Mouse (Mus musculus): Measurements from ENCODE around the gene A130010J15Rik. TPM values are rescaled to one million over a fixed set of nuclear protein-coding genes. Genes with fewer than 3 reads are reported as not detected.

Gene A130010J15Rik
- polyA plus RNA-seq, 1 experiment from 2014 or later: 11.2 TPM

DNA sequence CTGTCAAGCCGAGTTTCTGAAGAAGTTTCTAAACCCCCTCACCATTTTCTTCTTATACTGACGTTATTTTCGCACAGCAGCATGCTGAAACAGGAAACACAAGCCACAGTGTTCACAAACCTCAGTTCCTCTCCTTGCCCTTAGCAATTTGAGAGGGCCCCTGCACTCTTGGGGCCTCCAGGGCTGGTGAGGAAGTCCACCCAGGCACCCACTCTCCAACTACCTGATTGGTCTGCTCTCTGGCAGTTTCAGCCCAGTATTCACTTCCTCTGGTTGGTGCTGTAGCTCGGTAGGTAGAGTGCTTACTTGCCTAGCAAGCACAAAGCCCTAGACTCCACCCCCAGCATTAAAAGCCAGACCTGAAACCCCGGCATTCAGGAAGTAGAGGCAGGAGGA lies 33.5 kb downstream of the A130010J15Rik start, which contains the start of gene Traf3ip3:
TSS of gene Traf3ip3 (minus strand) at position 321 of the 396 bp plus-strand sequence.
- no peak for ATAC-seq (ENCODE audit: low read depth)
- Histone ChIP-seq H3K4me3 (ENCODE audit: low read depth, low read length) (no peak within 1 kb of the TSS), H3K4me2 (ENCODE audit: low read depth, low read length) (no peak within 1 kb of the TSS), H3K4me1 (ENCODE audit: control insufficient read depth, insufficient read depth, low read length) (no peaks in the 10 kb centered on the region), H3K9me3 (ENCODE audit: control insufficient read depth, low read length) (no peaks in the 10 kb centered on the region), H3K27me3 (ENCODE audit: control insufficient read depth, insufficient read depth, low read length) (no peaks in the 10 kb centered on the region), H3K9ac (replicated peaks; ENCODE audit: low read depth, low read length) (no peak within 1 kb of the TSS), H3K36me3 (ENCODE audit: control insufficient read depth, insufficient read depth, low read length) (no peaks in the 10 kb centered on the region), H3K27ac (ENCODE audit: low read depth, low read length) (no peak within 1 kb of the TSS)
- 62% methylated on average over 5 of the region's 5 CpGs for WGBS

DNA sequence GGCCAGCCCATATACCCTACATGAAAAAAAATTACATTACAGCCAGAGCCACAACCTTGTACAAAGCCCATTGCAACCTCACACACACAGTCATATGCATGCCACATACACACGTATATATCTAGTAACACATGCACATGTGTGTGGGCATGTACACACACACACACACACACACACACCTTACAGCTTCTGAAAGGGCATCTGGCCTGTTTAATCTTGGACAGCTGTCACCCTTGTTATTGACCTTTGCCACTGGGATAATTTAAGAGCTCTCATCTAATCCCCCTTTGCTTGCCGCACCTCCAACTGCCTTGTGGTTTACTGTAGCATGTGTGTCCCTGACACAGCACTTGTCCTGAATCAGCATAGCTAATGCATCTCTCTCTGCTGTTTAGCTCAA lies 36.0 kb downstream of the A130010J15Rik start:
- Histone ChIP-seq H3K4me2 (ENCODE audit: low read depth, low read length) (no peak overlapping the region), H3K36me3 (ENCODE audit: control insufficient read depth, insufficient read depth, low read length) (no peaks in the 10 kb centered on the region), H3K9me3 (ENCODE audit: control insufficient read depth, low read length) (no peaks in the 10 kb centered on the region), H3K9ac (replicated peaks; ENCODE audit: low read depth, low read length) (no peak overlapping the region), H3K27me3 (ENCODE audit: control insufficient read depth, insufficient read depth, low read length) (no peaks in the 10 kb centered on the region), H3K4me1 (ENCODE audit: control insufficient read depth, insufficient read depth, low read length) (no peaks in the 10 kb centered on the region), H3K4me3 (ENCODE audit: low read depth, low read length) (no peak overlapping the region), H3K27ac (ENCODE audit: low read depth, low read length) (no peak overlapping the region)
- no peak for ATAC-seq (ENCODE audit: low read depth)
- WGBS: 72% methylated on average over 2 of the region's 2 CpGs

DNA sequence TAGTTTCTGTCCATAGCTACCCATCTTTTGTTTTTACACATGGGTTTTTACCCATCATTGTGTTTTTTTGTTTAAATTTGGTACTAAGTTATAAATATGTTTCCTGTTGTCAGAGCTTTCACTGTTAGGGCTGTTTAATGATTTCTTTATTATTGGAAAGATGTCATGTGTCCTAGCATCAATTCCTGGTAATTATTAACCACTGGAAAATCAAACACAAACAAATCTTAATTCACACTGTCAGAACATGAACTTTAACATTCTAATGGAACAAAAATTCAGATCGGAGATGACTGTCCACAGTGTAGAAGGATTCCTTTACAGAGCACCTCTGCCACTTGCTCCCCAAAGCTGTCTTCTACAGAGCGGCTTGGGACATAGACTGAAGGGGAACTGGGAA lies 37.6 kb downstream of the A130010J15Rik start:
- ATAC-seq (ENCODE audit: low read depth): no peak

DNA sequence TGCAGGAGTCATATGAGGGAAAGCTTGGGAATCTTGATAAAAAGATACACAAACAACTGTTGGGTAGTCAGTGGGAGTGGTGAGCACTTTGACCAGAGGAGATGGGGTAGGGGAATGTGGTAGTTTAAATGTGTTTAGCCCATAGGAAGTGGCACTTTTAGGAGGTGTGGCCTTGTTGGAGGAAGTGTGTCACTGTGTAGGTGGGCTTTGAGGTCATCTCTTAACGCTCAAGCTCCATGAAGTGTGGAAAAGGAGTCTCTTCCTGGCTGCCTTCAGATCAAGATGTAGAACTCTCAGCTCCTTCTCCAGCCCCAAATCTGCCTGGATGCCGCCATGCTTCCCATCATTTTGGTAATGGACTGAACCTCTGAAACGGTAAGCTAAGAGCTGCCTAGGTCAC lies 39.7 kb downstream of the A130010J15Rik start, which contains the start of gene Lamb3:
TSS of gene Lamb3 (plus strand) at position 197 of the 400 bp plus-strand sequence.
- Histone ChIP-seq H3K9ac (replicated peaks; ENCODE audit: low read depth, low read length) (no peak within 1 kb of the TSS), H3K27ac (ENCODE audit: low read depth, low read length) (no peak within 1 kb of the TSS), H3K4me3 (ENCODE audit: low read depth, low read length) (no peak within 1 kb of the TSS), H3K4me2 (ENCODE audit: low read depth, low read length) (no peak within 1 kb of the TSS), H3K27me3 (ENCODE audit: control insufficient read depth, insufficient read depth, low read length) (no peaks in the 10 kb centered on the region), H3K9me3 (ENCODE audit: control insufficient read depth, low read length) (no peaks in the 10 kb centered on the region), H3K4me1 (ENCODE audit: control insufficient read depth, insufficient read depth, low read length) (no peaks in the 10 kb centered on the region), H3K36me3 (ENCODE audit: control insufficient read depth, insufficient read depth, low read length) (no peaks in the 10 kb centered on the region)
- ATAC-seq (ENCODE audit: low read depth): no peak
- WGBS: 97% methylated on average over 3 of the region's 3 CpGs

More for the DNA sequence above, 37.6 kb downstream of the A130010J15Rik start:
- H3K36me3 ChIP-seq (ENCODE audit: control insufficient read depth, insufficient read depth, low read length): no peaks in the 10 kb centered on the region
- no peak overlapping the region for H3K4me2 ChIP-seq (ENCODE audit: low read depth, low read length)
- WGBS: 96% methylated on average over 2 of the region's 2 CpGs
- H3K9ac ChIP-seq (replicated peaks; ENCODE audit: low read depth, low read length): no peak overlapping the region
- H3K4me3 ChIP-seq (ENCODE audit: low read depth, low read length): no peak overlapping the region
- H3K4me1 ChIP-seq (ENCODE audit: control insufficient read depth, insufficient read depth, low read length): no peaks in the 10 kb centered on the region
- H3K27me3 ChIP-seq (ENCODE audit: control insufficient read depth, insufficient read depth, low read length): no peaks in the 10 kb centered on the region
- no peaks in the 10 kb centered on the region for H3K9me3 ChIP-seq (ENCODE audit: control insufficient read depth, low read length)
- H3K27ac ChIP-seq (ENCODE audit: low read depth, low read length): no peak overlapping the region

DNA sequence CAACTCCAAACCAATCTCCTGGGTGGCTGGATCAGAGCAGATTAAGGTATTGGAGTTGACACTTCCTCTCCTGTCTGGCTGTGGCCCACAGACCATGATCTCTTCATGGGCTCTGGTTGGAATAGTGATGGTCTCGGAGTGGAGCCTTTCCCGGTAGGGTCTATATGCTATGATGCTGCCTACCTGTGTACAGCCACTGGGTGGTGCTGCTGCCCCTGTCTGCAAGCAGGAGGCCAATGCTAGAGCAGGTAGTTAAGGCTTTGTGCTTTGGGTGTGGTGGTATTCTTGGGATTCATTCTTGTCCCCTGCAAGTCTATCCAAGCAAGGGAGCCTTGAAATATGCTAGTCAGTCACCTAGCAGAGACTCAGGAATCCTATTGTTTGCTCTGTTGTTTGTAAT lies 40.3 kb downstream of the A130010J15Rik start:
- H3K4me3 ChIP-seq (ENCODE audit: low read depth, low read length): no peak overlapping the region
- H3K9me3 ChIP-seq (ENCODE audit: control insufficient read depth, low read length): no peaks in the 10 kb centered on the region
- no peak overlapping the region for H3K9ac ChIP-seq (replicated peaks; ENCODE audit: low read depth, low read length)
- no peak overlapping the region for H3K4me2 ChIP-seq (ENCODE audit: low read depth, low read length)
- no peak overlapping the region for H3K27ac ChIP-seq (ENCODE audit: low read depth, low read length)
- ATAC-seq (ENCODE audit: low read depth): no peak
- H3K27me3 ChIP-seq (ENCODE audit: control insufficient read depth, insufficient read depth, low read length): no peaks in the 10 kb centered on the region
- 47% methylated on average over 2 of the region's 2 CpGs for WGBS
- no peaks in the 10 kb centered on the region for H3K4me1 ChIP-seq (ENCODE audit: control insufficient read depth, insufficient read depth, low read length)
- no peaks in the 10 kb centered on the region for H3K36me3 ChIP-seq (ENCODE audit: control insufficient read depth, insufficient read depth, low read length)

DNA sequence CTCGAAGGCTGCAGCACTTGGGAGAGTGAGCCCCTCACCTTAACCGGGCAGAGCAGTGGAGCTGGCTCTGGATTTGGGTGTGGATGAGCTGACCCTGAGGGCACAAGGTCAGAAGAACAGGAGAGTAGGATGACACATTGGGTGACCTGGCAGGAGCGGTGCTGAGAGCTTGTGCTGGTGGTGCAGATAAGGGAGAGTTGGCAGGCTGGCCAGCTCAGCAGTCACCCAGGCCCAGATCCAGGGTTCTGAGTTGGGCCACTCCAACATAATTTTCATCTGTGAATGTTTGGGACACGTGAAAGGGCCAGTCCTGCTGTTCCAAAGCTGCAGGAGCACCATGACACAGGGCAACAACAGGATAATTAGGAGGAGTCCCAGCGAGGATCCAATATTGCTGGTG lies 43.5 kb downstream of the A130010J15Rik start:
- Histone ChIP-seq H3K27me3 (ENCODE audit: control insufficient read depth, insufficient read depth, low read length) (no peaks in the 10 kb centered on the region), H3K27ac (ENCODE audit: low read depth, low read length) (no peak overlapping the region), H3K36me3 (ENCODE audit: control insufficient read depth, insufficient read depth, low read length) (no peaks in the 10 kb centered on the region), H3K9me3 (ENCODE audit: control insufficient read depth, low read length) (no peaks in the 10 kb centered on the region), H3K4me2 (ENCODE audit: low read depth, low read length) (no peak overlapping the region), H3K4me3 (ENCODE audit: low read depth, low read length) (no peak overlapping the region), H3K9ac (replicated peaks; ENCODE audit: low read depth, low read length) (no peak overlapping the region), H3K4me1 (ENCODE audit: control insufficient read depth, insufficient read depth, low read length) (no peaks in the 10 kb centered on the region)
- WGBS: 79% methylated on average over 5 of the region's 5 CpGs
- ATAC-seq (ENCODE audit: low read depth): no peak

DNA sequence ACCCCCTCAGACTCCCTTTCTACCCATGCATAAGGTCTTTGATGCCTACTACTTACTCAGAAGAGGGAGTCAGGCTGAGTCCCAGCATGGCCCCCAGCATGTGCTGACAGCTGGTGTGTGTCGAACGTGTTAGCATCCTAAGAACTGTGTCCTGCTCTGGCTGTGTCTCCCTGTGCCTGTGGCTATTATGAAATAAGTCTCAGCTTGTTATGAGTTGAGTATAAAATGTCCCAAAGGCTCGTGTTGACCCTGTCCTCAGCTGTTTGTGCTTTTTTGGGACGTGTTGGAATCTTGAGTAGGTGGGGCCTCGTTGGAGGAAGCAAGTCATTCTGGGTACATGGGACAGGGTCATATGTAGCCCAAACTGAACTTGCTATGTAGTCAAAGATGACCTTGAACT lies 46.2 kb downstream of the A130010J15Rik start:
- WGBS: 82% methylated on average over 5 of the region's 5 CpGs
- Histone ChIP-seq H3K27ac (ENCODE audit: low read depth, low read length) (no peak overlapping the region), H3K4me3 (ENCODE audit: low read depth, low read length) (no peak overlapping the region), H3K27me3 (ENCODE audit: control insufficient read depth, insufficient read depth, low read length) (no peaks in the 10 kb centered on the region), H3K4me2 (ENCODE audit: low read depth, low read length) (no peak overlapping the region), H3K36me3 (ENCODE audit: control insufficient read depth, insufficient read depth, low read length) (no peaks in the 10 kb centered on the region), H3K9ac (replicated peaks; ENCODE audit: low read depth, low read length) (no peak overlapping the region), H3K9me3 (ENCODE audit: control insufficient read depth, low read length) (no peaks in the 10 kb centered on the region), H3K4me1 (ENCODE audit: control insufficient read depth, insufficient read depth, low read length) (no peaks in the 10 kb centered on the region)
- no peak for ATAC-seq (ENCODE audit: low read depth)

DNA sequence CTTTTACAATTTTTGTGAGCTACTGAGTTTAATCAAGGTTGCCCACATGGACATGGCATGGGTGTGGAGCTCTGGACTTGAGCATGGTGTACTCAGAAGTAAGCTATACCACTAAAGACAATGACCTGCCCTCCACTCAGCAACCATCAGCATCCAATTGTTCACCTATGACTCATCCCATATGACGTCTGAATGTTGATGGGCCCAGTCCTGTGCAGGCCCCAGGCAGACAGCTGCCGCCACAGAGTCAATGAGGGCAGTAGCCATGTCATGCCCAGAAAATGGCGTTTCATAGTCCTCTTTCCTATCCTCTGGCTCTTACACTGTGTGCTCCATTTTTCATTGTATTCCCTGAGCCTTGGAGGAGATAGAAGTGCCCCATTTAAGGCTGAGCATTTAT lies 48.2 kb downstream of the A130010J15Rik start:
- WGBS: 77% methylated on average over 3 of the region's 3 CpGs

DNA sequence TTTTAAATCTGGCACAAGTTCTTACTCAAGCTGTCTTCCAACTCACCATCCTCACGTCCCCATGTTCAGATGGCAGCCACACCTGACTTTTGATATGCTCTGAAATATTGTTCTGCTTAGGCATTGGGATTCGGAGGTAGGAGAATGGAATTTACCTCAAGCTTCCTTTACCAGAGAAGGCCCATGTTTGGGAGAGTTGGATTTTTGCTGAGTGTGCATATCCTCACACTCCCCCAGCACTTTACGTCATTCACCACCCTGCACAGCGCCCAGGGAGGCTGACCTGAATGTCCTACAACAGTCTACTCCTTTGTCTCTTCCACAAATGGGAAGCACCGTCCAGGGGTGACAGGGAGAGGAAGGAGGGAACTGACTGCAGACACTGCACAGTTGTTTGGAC lies 52.6 kb downstream of the A130010J15Rik start:
- ATAC-seq (ENCODE audit: low read depth): no peak
- 72% methylated on average over 5 of the region's 5 CpGs for WGBS
- Histone ChIP-seq H3K36me3 (ENCODE audit: control insufficient read depth, insufficient read depth, low read length) (no peaks in the 10 kb centered on the region), H3K27ac (ENCODE audit: low read depth, low read length) (no peak overlapping the region), H3K27me3 (ENCODE audit: control insufficient read depth, insufficient read depth, low read length) (no peaks in the 10 kb centered on the region), H3K4me1 (ENCODE audit: control insufficient read depth, insufficient read depth, low read length) (no peaks in the 10 kb centered on the region), H3K9ac (replicated peaks; ENCODE audit: low read depth, low read length) (no peak overlapping the region), H3K9me3 (ENCODE audit: control insufficient read depth, low read length) (no peaks in the 10 kb centered on the region), H3K4me2 (ENCODE audit: low read depth, low read length) (no peak overlapping the region), H3K4me3 (ENCODE audit: low read depth, low read length) (no peak overlapping the region)

More for the DNA sequence above, 48.2 kb downstream of the A130010J15Rik start:
- Histone ChIP-seq H3K4me2 (ENCODE audit: low read depth, low read length) (no peak overlapping the region), H3K9me3 (ENCODE audit: control insufficient read depth, low read length) (no peaks in the 10 kb centered on the region), H3K36me3 (ENCODE audit: control insufficient read depth, insufficient read depth, low read length) (no peaks in the 10 kb centered on the region), H3K9ac (replicated peaks; ENCODE audit: low read depth, low read length) (no peak overlapping the region), H3K4me1 (ENCODE audit: control insufficient read depth, insufficient read depth, low read length) (no peaks in the 10 kb centered on the region), H3K4me3 (ENCODE audit: low read depth, low read length) (no peak overlapping the region), H3K27me3 (ENCODE audit: control insufficient read depth, insufficient read depth, low read length) (no peaks in the 10 kb centered on the region), H3K27ac (ENCODE audit: low read depth, low read length) (no peak overlapping the region)
- no peak for ATAC-seq (ENCODE audit: low read depth)
